ENCODE assay signal across 8 mouse cellular contexts in genomic region chr2:156313153-156313552, GRCm38 (mm10). TPM values are rescaled to one million over a fixed set of nuclear protein-coding genes. Genes with fewer than 3 reads are reported as not detected.
DNase-seq lines count a peak whose midpoint lies in the region; ATAC-seq and TF ChIP-seq lines count a peak whose summit lies in the region.

No protein-coding gene starts in this region.

- peak overlapping the region; percentile 83 for H3K9ac ChIP-seq in hindbrain, embryonic 15.5 days

- H3K9me3 ChIP-seq in hindbrain, embryonic 15.5 days, result no peaks in the 10 kb centered on the region

- TF ChIP-seq POLR2A in lung, adult 2 months (IDR thresholded peaks at IDR 0.05; ENCODE audit: borderline replicate concordance, extremely low read depth, low read depth, low read length), result no peak
- no peak for TF ChIP-seq POLR2A in myocyte (IDR thresholded peaks at IDR 0.05; ENCODE audit: insufficient read length, low read depth)

- H3K27me3 ChIP-seq in hindbrain, embryonic 15.5 days, result no peaks in the 10 kb centered on the region
- no peaks in the 10 kb centered on the region for H3K27me3 ChIP-seq in myocyte (ENCODE audit: control insufficient read depth, insufficient read depth, insufficient read length)

- H3K4me1 ChIP-seq in lung, adult 2 months (ENCODE audit: control insufficient read depth, insufficient read depth, low read length), result peaks cover 6% of the 10 kb centered on the region; the same call in 1 of the 2 replicates
- peaks cover 11% of the 10 kb centered on the region for H3K4me1 ChIP-seq in hindbrain, embryonic 15.5 days (replicated peaks)

- no peak for ATAC-seq in hindbrain, embryonic 15.5 days (ENCODE audit: low FRiP score, low read depth)
- ATAC-seq in activated CD4-positive, CD25-positive, alpha-beta regulatory T cell, adult 4 months, result no peak

- peak overlapping the region; percentile 96 for H3K27ac ChIP-seq in hindbrain, embryonic 15.5 days (replicated peaks)

- H3ac ChIP-seq in myocyte (ENCODE audit: control insufficient read depth, insufficient read length), result peak overlapping the region; percentile 73

- peak overlapping the region; percentile 46 for H3K4me3 ChIP-seq in lung, adult 2 months (replicated peaks; ENCODE audit: extremely low read depth, low read depth, low read length)
- H3K4me3 ChIP-seq in hindbrain, embryonic 15.5 days, result peak overlapping the region; percentile 81
- peak overlapping the region; percentile 81 for H3K4me3 ChIP-seq in myocyte

- WGBS in lung, adult 2 months, result 38% methylated on average over 3 of the region's 3 CpGs
- WGBS in hindbrain, embryonic 15.5 days, result 55% methylated on average over 3 of the region's 3 CpGs

- TF ChIP-seq CTCF in lung, adult 2 months (IDR thresholded peaks at IDR 0.05; ENCODE audit: insufficient read depth, low read length), result no peak

- DNase-seq in lung, adult 2 months, result no peak
- DNase-seq in lung, postnatal 14 days, result no peak
- peak; percentile 20 for DNase-seq in c-Kit-positive CD71-positive TER-119-negative erythroid progenitor cells, embryonic 14.5 days (ENCODE audit: low read depth)
- no peak for DNase-seq in right cerebral cortex, adult 2 months (ENCODE audit: low spot score in 2 of 2)
- DNase-seq in spleen, postnatal 36 days (ENCODE audit: low spot score in 2 of 2), result no peak

- H3K79me2 ChIP-seq in myocyte (ENCODE audit: control insufficient read depth, insufficient read depth), result no peaks in the 10 kb centered on the region

- H3K36me3 ChIP-seq in hindbrain, embryonic 15.5 days, result peaks cover 3% of the 10 kb centered on the region; the same call in 1 of the 2 replicates
- H3K36me3 ChIP-seq in myocyte (ENCODE audit: control insufficient read depth, insufficient read depth), result no peaks in the 10 kb centered on the region

- peak overlapping the region; percentile 85 for H3K4me2 ChIP-seq in hindbrain, embryonic 15.5 days
- peak overlapping the region; percentile 68 for H3K4me2 ChIP-seq in myocyte (ENCODE audit: low read depth)

TF ChIP-seq in myocyte, 11 proteins besides CTCF, POLR2A, EP300 and RAD21:
- no peak for TF ChIP-seq TCF3 (IDR thresholded peaks at IDR 0.05; ENCODE audit: insufficient read length, low read depth)
- no peak for TF ChIP-seq POLR2AphosphoS2 (IDR thresholded peaks at IDR 0.05; ENCODE audit: insufficient read length, low read depth)
- no peak for TF ChIP-seq REST (IDR thresholded peaks at IDR 0.05; ENCODE audit: insufficient read depth, insufficient read length)
- no peak for TF ChIP-seq E2F4 (IDR thresholded peaks at IDR 0.05; ENCODE audit: insufficient read depth)
- TF ChIP-seq MYOG (IDR thresholded peaks at IDR 0.05; ENCODE audit: control insufficient read depth in 1 of 3, insufficient read depth in 1 of 3, insufficient read length in 2 of 3, low read depth in 2 of 3), result no peak
- TF ChIP-seq SRF (IDR thresholded peaks at IDR 0.05; ENCODE audit: control insufficient read depth, insufficient read length, low read depth), result no peak
- no peak for TF ChIP-seq TCF12 (IDR thresholded peaks at IDR 0.05; ENCODE audit: insufficient read depth, poor library complexity, severe bottlenecking)
- no peak for TF ChIP-seq CEBPB (IDR thresholded peaks at IDR 0.05; ENCODE audit: insufficient read depth, poor library complexity, severe bottlenecking)
- no peak for TF ChIP-seq MAX (IDR thresholded peaks at IDR 0.05; ENCODE audit: low read depth)
- no peak for TF ChIP-seq USF1 (IDR thresholded peaks at IDR 0.05; ENCODE audit: low read depth)
- TF ChIP-seq MYOD1 (IDR thresholded peaks at IDR 0.05; ENCODE audit: control insufficient read depth in 1 of 3, insufficient read length in 2 of 3, low read depth in 2 of 3), result no peak
TF ChIP-seq in myocyte: peak in this region for 0.

RNA-seq across cellular contexts. Expression of gene Scand1, which starts 0.6 kb away (rescaled TPM):
- 157 and 282 TPM in 2 replicates for polyA plus RNA-seq in lung, adult 2 months (2012; rRNA removed)
- polyA plus RNA-seq in hindbrain, embryonic 15.5 days (2015; fragmentation: Nextera tagmentation; extraction: Ambion mirVana), result 101 and 108 TPM in 2 replicates
- 167 TPM for polyA plus RNA-seq in myocyte (2012; fragmentation: generic; extraction: Trizol)
- polyA plus RNA-seq in activated CD4-positive, CD25-positive, alpha-beta regulatory T cell, adult 4 months (2017; shearing (Covaris generic)), result 1 to 10 TPM; 2.9 to 3.7 TPM

RNA-seq across cellular contexts. Expression of gene Cnbd2, which starts 1.1 kb away (rescaled TPM):
- 0.96 and 1.2 TPM in 2 replicates for polyA plus RNA-seq in lung, adult 2 months (2012; rRNA removed)
- polyA plus RNA-seq in hindbrain, embryonic 15.5 days (2015; fragmentation: Nextera tagmentation; extraction: Ambion mirVana), result 7.3 and 7.4 TPM in 2 replicates
- polyA plus RNA-seq in myocyte (2012; fragmentation: generic; extraction: Trizol), result 4.1 TPM
- 1 to 10 TPM; 3.1 to 6.4 TPM for polyA plus RNA-seq in activated CD4-positive, CD25-positive, alpha-beta regulatory T cell, adult 4 months (2017; shearing (Covaris generic))

Comparison
In these comparisons a context has a peak if more than half of its experiments do, and no peak if none do; other contexts are left out.
1. RNA of gene Scand1, which starts 0.6 kb away (polyA plus RNA-seq): 167 TPM in myocyte (single experiment), 157 to 282 TPM in lung, adult 2 months and 101 to 108 TPM in hindbrain, embryonic 15.5 days; 2.9 to 3.7 TPM in activated CD4-positive, CD25-positive, alpha-beta regulatory T cell, adult 4 months; every median in the first group is over 10 times any median in the second.
2. Peak in every context shown above with its lines, with median percentiles within 50 percentile points of each other: H3K4me3 ChIP-seq.